Mouse (Mus musculus): ENCODE results near the gene Prrxl1. TPM values are rescaled to one million over a fixed set of nuclear protein-coding genes. Genes with fewer than 3 reads are reported as not detected.
A peak's percentile ranks its signal among the peaks of the same experiment; 100 is the strongest.

The Prrxl1 gene
- polyA plus RNA-seq, 1 experiment from 2014 or later = 0.49 TPM

- no peak overlapping the region for H3K9ac ChIP-seq
- H3K36me3 ChIP-seq = no peaks in the 10 kb centered on the region
- H3K27me3 ChIP-seq = peaks cover 100% of the 10 kb centered on the region
- H3K27ac ChIP-seq = no peak overlapping the region
- H3K4me2 ChIP-seq = peak overlapping the region; percentile 51
- H3K4me1 ChIP-seq = peaks cover 25% of the 10 kb centered on the region
- 1% methylated on average over 78 of the region's 78 CpGs for WGBS
- peak; percentile 43 for ATAC-seq (replicated peaks; ENCODE audit: low FRiP score)
- peak overlapping the region; percentile 23 for H3K4me3 ChIP-seq (replicated peaks)
- no peaks in the 10 kb centered on the region for H3K9me3 ChIP-seq (replicated peaks)
These were observed 1.7 kb upstream of the Prrxl1 start for GRCm38 (mm10) chr14:32597232-32598231.

- H3K9me3 ChIP-seq (replicated peaks) = no peaks in the 10 kb centered on the region
- peaks cover 100% of the 10 kb centered on the region for H3K27me3 ChIP-seq
- 6% methylated on average over 23 of the region's 23 CpGs for WGBS
- peaks cover 25% of the 10 kb centered on the region for H3K4me1 ChIP-seq
- no peak overlapping the region for H3K9ac ChIP-seq
- H3K27ac ChIP-seq = no peak overlapping the region
- no peak overlapping the region for H3K4me2 ChIP-seq
- no peaks in the 10 kb centered on the region for H3K36me3 ChIP-seq
- H3K4me3 ChIP-seq (replicated peaks) = peak overlapping the region; percentile 29; the same call in 1 of the 2 replicates
- no peak for ATAC-seq (replicated peaks; ENCODE audit: low FRiP score)
These were observed 579 bp upstream of the Prrxl1 start for GRCm38 (mm10) chr14:32598437-32599219.

GRCm38 (mm10) chr14:32600110-32600509 is 903 bp downstream of the Prrxl1 start:
- no peak for ATAC-seq (replicated peaks; ENCODE audit: low FRiP score)
- Histone ChIP-seq H3K9ac (no peak overlapping the region), H3K36me3 (no peaks in the 10 kb centered on the region), H3K4me2 (no peak overlapping the region), H3K27ac (no peak overlapping the region), H3K9me3 (replicated peaks) (no peaks in the 10 kb centered on the region), H3K4me3 (replicated peaks) (no peak overlapping the region), H3K4me1 (peaks cover 25% of the 10 kb centered on the region), H3K27me3 (peaks cover 100% of the 10 kb centered on the region)
- 4% methylated on average over 16 of the region's 16 CpGs for WGBS

GRCm38 (mm10) chr14:32605508-32605907 is 6.3 kb downstream of the Prrxl1 start:
- Histone ChIP-seq H3K9ac (no peak overlapping the region), H3K9me3 (replicated peaks) (no peaks in the 10 kb centered on the region), H3K4me1 (no peaks in the 10 kb centered on the region), H3K4me2 (no peak overlapping the region), H3K4me3 (replicated peaks) (no peak overlapping the region), H3K27me3 (peaks cover 81% of the 10 kb centered on the region), H3K36me3 (no peaks in the 10 kb centered on the region), H3K27ac (no peak overlapping the region)
- 54% methylated on average over 15 of the region's 15 CpGs for WGBS
- no peak for ATAC-seq (replicated peaks; ENCODE audit: low FRiP score)

- Histone ChIP-seq H3K27ac (no peak overlapping the region), H3K9ac (no peak overlapping the region), H3K4me1 (no peaks in the 10 kb centered on the region), H3K4me2 (no peak overlapping the region), H3K36me3 (no peaks in the 10 kb centered on the region), H3K27me3 (peaks cover 73% of the 10 kb centered on the region), H3K4me3 (replicated peaks) (no peak overlapping the region), H3K9me3 (replicated peaks) (no peaks in the 10 kb centered on the region)
- WGBS = 70% methylated on average over 8 of the region's 8 CpGs
- no peak for ATAC-seq (replicated peaks; ENCODE audit: low FRiP score)
These were observed 7.1 kb downstream of the Prrxl1 start for GRCm38 (mm10) chr14:32606316-32606715.

- no peaks in the 10 kb centered on the region for H3K4me1 ChIP-seq
- no peak overlapping the region for H3K4me2 ChIP-seq
- H3K36me3 ChIP-seq = no peaks in the 10 kb centered on the region
- no peak overlapping the region for H3K27ac ChIP-seq
- no peaks in the 10 kb centered on the region for H3K9me3 ChIP-seq (replicated peaks)
- H3K27me3 ChIP-seq = peaks cover 47% of the 10 kb centered on the region
- no peak overlapping the region for H3K9ac ChIP-seq
- peak; percentile 52; the same call in 1 of the 2 replicates for ATAC-seq (replicated peaks; ENCODE audit: low FRiP score)
- no peak overlapping the region for H3K4me3 ChIP-seq (replicated peaks)
- WGBS = 26% methylated on average over 3 of the region's 3 CpGs
These were observed 10.2 kb downstream of the Prrxl1 start for GRCm38 (mm10) chr14:32609392-32609791.

GRCm38 (mm10) chr14:32617253-32617652 is 18.0 kb downstream of the Prrxl1 start:
- Histone ChIP-seq H3K9ac (no peak overlapping the region), H3K36me3 (no peaks in the 10 kb centered on the region), H3K27me3 (no peaks in the 10 kb centered on the region), H3K9me3 (replicated peaks) (no peaks in the 10 kb centered on the region), H3K4me2 (no peak overlapping the region), H3K27ac (no peak overlapping the region), H3K4me3 (replicated peaks) (no peak overlapping the region), H3K4me1 (no peaks in the 10 kb centered on the region)
- WGBS = 90% methylated on average over 5 of the region's 5 CpGs
- no peak for ATAC-seq (replicated peaks; ENCODE audit: low FRiP score)

GRCm38 (mm10) chr14:32624245-32624644 is 25.0 kb downstream of the Prrxl1 start:
- no peak overlapping the region for H3K9ac ChIP-seq
- no peaks in the 10 kb centered on the region for H3K27me3 ChIP-seq
- 76% methylated on average over 3 of the region's 3 CpGs for WGBS
- ATAC-seq (replicated peaks; ENCODE audit: low FRiP score) = no peak
- H3K4me3 ChIP-seq (replicated peaks) = no peak overlapping the region
- no peaks in the 10 kb centered on the region for H3K36me3 ChIP-seq
- no peaks in the 10 kb centered on the region for H3K4me1 ChIP-seq
- H3K4me2 ChIP-seq = no peak overlapping the region
- H3K9me3 ChIP-seq (replicated peaks) = no peaks in the 10 kb centered on the region
- H3K27ac ChIP-seq = no peak overlapping the region

- Histone ChIP-seq H3K4me2 (no peak overlapping the region), H3K9me3 (replicated peaks) (no peaks in the 10 kb centered on the region), H3K27ac (no peak overlapping the region), H3K9ac (no peak overlapping the region), H3K27me3 (no peaks in the 10 kb centered on the region), H3K4me3 (replicated peaks) (no peak overlapping the region), H3K4me1 (no peaks in the 10 kb centered on the region), H3K36me3 (no peaks in the 10 kb centered on the region)
- WGBS = 88% methylated on average over 7 of the region's 7 CpGs
- no peak for ATAC-seq (replicated peaks; ENCODE audit: low FRiP score)
These were observed 25.6 kb downstream of the Prrxl1 start for GRCm38 (mm10) chr14:32624811-32625210.

- Histone ChIP-seq H3K9ac (no peak overlapping the region), H3K4me3 (replicated peaks) (no peak overlapping the region), H3K27me3 (no peaks in the 10 kb centered on the region), H3K27ac (no peak overlapping the region), H3K4me2 (no peak overlapping the region), H3K36me3 (no peaks in the 10 kb centered on the region), H3K4me1 (no peaks in the 10 kb centered on the region), H3K9me3 (replicated peaks) (no peaks in the 10 kb centered on the region)
- ATAC-seq (replicated peaks; ENCODE audit: low FRiP score) = no peak
- WGBS = 46% methylated on average over 2 of the region's 2 CpGs
These were observed 28.1 kb downstream of the Prrxl1 start for GRCm38 (mm10) chr14:32627271-32627670.

GRCm38 (mm10) chr14:32628584-32628983 is 29.4 kb downstream of the Prrxl1 start:
- Histone ChIP-seq H3K9ac (no peak overlapping the region), H3K4me1 (no peaks in the 10 kb centered on the region), H3K9me3 (replicated peaks) (no peaks in the 10 kb centered on the region), H3K36me3 (no peaks in the 10 kb centered on the region), H3K27ac (no peak overlapping the region), H3K27me3 (no peaks in the 10 kb centered on the region), H3K4me2 (0 out of 2 replicates have a peak overlapping the region, but pooled peaks have one; percentile 20), H3K4me3 (replicated peaks) (no peak overlapping the region)
- ATAC-seq (replicated peaks; ENCODE audit: low FRiP score) = no peak
- 52% methylated on average over 10 of the region's 10 CpGs for WGBS
